Mouse (Mus musculus): Measurements from ENCODE around the gene Gm13288.

GRCm38 (mm10) chr4:88841438-88841911 is 36.1 kb downstream of the Gm13288 start, which contains the start of gene Ifna4:
- TF ChIP-seq GATA1 (IDR thresholded peaks at IDR 0.05; ENCODE audit: low read length) (no peak), TAL1 (IDR thresholded peaks at IDR 0.05; ENCODE audit: low read length) (no peak)

Data from erythroblast, embryonic 14.5 days (primary cell).